Mouse (Mus musculus) liver, adult 2 months (tissue): ENCODE results near the gene Gm20897. TPM values are rescaled to one million over a fixed set of nuclear protein-coding genes. Genes with fewer than 3 reads are reported as not detected.
"Not testable (repeated sequence)": the region's sequence is repeated elsewhere in the genome, so short reads cannot be mapped to it uniquely, and the experiment has no call there.

Experiments
- DNase-seq: peaks from one replicate; pipeline ENCODE4 v3.0.0-alpha.2; 2011; ENCODE audit warnings: low read depth, low spot score; ENCODE audit errors: extremely low read depth
- H3K27ac ChIP-seq: fragments of 200-500 bp; replicated peaks from 2 replicates; pipeline ENCODE4 v1.5.1; 2012; ENCODE audit warnings: low read depth, mild to moderate bottlenecking, control low read depth, inconsistent platforms, low read length; ENCODE audit not compliant: insufficient read depth
- H3K27me3 ChIP-seq: fragments of 200-500 bp; 2 replicates; pipeline ENCODE4 v1.6.1; 2012; ENCODE audit warnings: mild to moderate bottlenecking, moderate library complexity, low read length, inconsistent platforms; ENCODE audit not compliant: control insufficient read depth, insufficient read depth
- H3K36me3 ChIP-seq: fragments of 200-500 bp; 2 replicates; pipeline ENCODE4 v1.6.1; 2012; ENCODE audit warnings: low read length, inconsistent platforms; ENCODE audit not compliant: control insufficient read depth, insufficient read depth
- H3K4me1 ChIP-seq: fragments of 200-500 bp; 2 replicates; pipeline ENCODE4 v1.6.1; 2011; ENCODE audit warnings: low read length; ENCODE audit not compliant: control insufficient read depth, insufficient read depth
- H3K4me3 ChIP-seq: fragments of 200-500 bp; 2 replicates; pipeline ENCODE4 v1.5.1; 2011; ENCODE audit warnings: low read depth, mild to moderate bottlenecking, control low read depth, low read length, moderate library complexity; ENCODE audit not compliant: insufficient read depth
- H3K79me2 ChIP-seq: fragments of 200-500 bp; 2 replicates; pipeline ENCODE4 v1.6.1; 2012; ENCODE audit warnings: inconsistent platforms, mild to moderate bottlenecking, low read length, moderate library complexity; ENCODE audit not compliant: control insufficient read depth, insufficient read depth
- H3K9ac ChIP-seq: fragments of 200-500 bp; 2 replicates; pipeline ENCODE4 v1.6.1; 2012; ENCODE audit warnings: low read depth, mild to moderate bottlenecking, control low read depth, inconsistent platforms, low read length
- WGBS: fragments of 180-500 bp; shearing (Covaris S2); methylation state at CpG from one replicate; pipeline ENCODE4 v1.1.7; 2018; 5-methylcytosine and 5-hydroxymethylcytosine counted together
- polyA plus RNA-seq: library from polyadenylated mRNA; depleted of rRNA; stranded (reverse); fragments of >200 nt; gene quantifications from 2 replicates; pipeline ENCODE4 v1.2.3, GENCODE M21; 2012; rRNA removed
- total RNA-seq: library from RNA; depleted of rRNA; stranded (reverse); fragments of >200 nt; gene quantifications from 2 replicates; pipeline ENCODE4 v1.2.3, GENCODE M21; 2014; rRNA removed

The Gm20897 gene
- not detected in 2 replicates for total RNA-seq
- polyA plus RNA-seq = not detected in 2 replicates

DNA sequence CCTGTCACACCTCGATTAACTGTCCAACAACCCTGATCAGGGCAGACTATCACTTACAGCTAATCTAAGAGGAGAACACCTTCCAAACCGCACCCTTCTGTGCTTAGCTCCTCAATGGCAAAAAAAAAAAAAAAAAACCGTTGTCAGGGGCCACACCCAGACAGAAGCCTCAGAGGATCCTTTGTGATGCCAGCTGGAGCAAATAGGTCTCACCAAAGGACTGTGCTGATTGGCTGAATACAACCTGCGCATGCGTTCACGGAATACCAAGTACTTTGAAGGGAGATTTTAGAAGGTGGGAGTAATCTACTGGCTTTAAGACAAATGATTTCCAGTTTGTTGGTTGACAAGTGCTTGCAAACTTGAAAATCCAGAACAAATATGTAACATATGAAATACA is at the start of gene Gm20897:
TSS of gene Gm20897 (minus strand) at position 101 of the 400 bp plus-strand sequence.
- not testable (repeated sequence) for H3K9ac ChIP-seq, H3K27ac ChIP-seq, H3K27me3 ChIP-seq, DNase-seq, H3K4me3 ChIP-seq, H3K4me1 ChIP-seq, H3K36me3 ChIP-seq, H3K79me2 ChIP-seq
- 67% methylated on average over 6 of the region's 6 CpGs for WGBS

Other genes with a start within 250 kb of the Gm20897 start
- not detected in 2 replicates for gene Gm21732, start 73.5 kb upstream of the Gm20897 start, total RNA-seq
- not detected in 2 replicates for gene Gm21732, start 73.5 kb upstream of the Gm20897 start, polyA plus RNA-seq